Mouse (Mus musculus) CH12.LX (cell line): ENCODE measurements around the gene Snu13. TPM values are rescaled to one million over a fixed set of nuclear protein-coding genes. Genes with fewer than 3 reads are reported as not detected.

ENCODE experiments used
- DNase-seq: peaks from one replicate; pipeline ENCODE4 v3.0.0-alpha.2; 2013; ENCODE audit errors: extremely low read depth
- H3K27ac ChIP-seq: 2 replicates; pipeline ENCODE4 v1.5.1; 2012; ENCODE audit warnings: low read depth, mild to moderate bottlenecking, control low read depth, moderate library complexity; ENCODE audit not compliant: insufficient read depth
- H3K27me3 ChIP-seq: replicated peaks from 2 replicates; pipeline ENCODE3; 2012; ENCODE audit warnings: inconsistent platforms
- H3K36me3 ChIP-seq, 2 experiments: replicated peaks in 1 of 2; 2 replicates each; pipeline versions ENCODE3 to v1.6.1; 2012; ENCODE audit warnings: inconsistent platforms in 1 of 2, low read length in 1 of 2, mild to moderate bottlenecking in 1 of 2, mixed read lengths in 1 of 2, moderate library complexity in 1 of 2; ENCODE audit not compliant: control insufficient read depth in 1 of 2, insufficient read depth in 1 of 2
- H3K4me1 ChIP-seq, 2 experiments: 2 replicates each; pipeline ENCODE4 v1.6.1; 2012; ENCODE audit warnings: inconsistent platforms in 1 of 2, moderate library complexity in 1 of 2; ENCODE audit not compliant: insufficient read depth in 2 of 2, control insufficient read depth in 1 of 2
- H3K4me2 ChIP-seq: 2 replicates; pipeline ENCODE4 v1.6.1; 2012; ENCODE audit warnings: low read depth, mild to moderate bottlenecking, control low read depth; ENCODE audit not compliant: poor library complexity, insufficient read depth, severe bottlenecking
- H3K4me3 ChIP-seq, 3 experiments: fragments of 150-350 bp in 1 of 3; sonication (generic) in 1 of 3; replicated peaks in 1 of 3; 2 replicates each; pipeline versions ENCODE3 to v1.5.1; 2011 to 2012; ENCODE audit warnings: low read depth in 2 of 3, low read length in 2 of 3, mild to moderate bottlenecking in 2 of 3, moderate library complexity in 2 of 3, control low read depth in 1 of 3, improper control_type of control experiment in 1 of 3, inconsistent platforms in 1 of 3, mixed read lengths in 1 of 3; ENCODE audit not compliant: poor library complexity in 1 of 3
- H3K79me2 ChIP-seq: replicated peaks from 2 replicates; pipeline ENCODE4 v1.6.1; 2012; ENCODE audit warnings: mild to moderate bottlenecking, moderate library complexity; ENCODE audit not compliant: control insufficient read depth, poor library complexity, insufficient read depth, severe bottlenecking; ENCODE audit errors: extremely low read depth
- H3K9ac ChIP-seq: 2 replicates; pipeline ENCODE4 v1.6.1; 2012; ENCODE audit warnings: low read depth, mild to moderate bottlenecking, control low read depth, moderate library complexity; ENCODE audit not compliant: insufficient read depth
- H3K9me3 ChIP-seq: replicated peaks from 2 replicates; pipeline ENCODE3; 2012; ENCODE audit warnings: low read length, inconsistent platforms, mixed read lengths
- BHLHE40 ChIP-seq: IDR thresholded peaks from 2 replicates; pipeline ENCODE4 v1.6.1; 2011; ENCODE audit warnings: mild to moderate bottlenecking, low read depth, low read length, improper control_type of control experiment
- CHD1 ChIP-seq: IDR thresholded peaks from 2 replicates; pipeline ENCODE4 v1.6.1; 2012; ENCODE audit warnings: low read depth, low read length, improper control_type of control experiment, inconsistent platforms
- CHD2 ChIP-seq: IDR thresholded peaks from 2 replicates; pipeline ENCODE4 v1.6.1; 2011; ENCODE audit warnings: low read length, improper control_type of control experiment
- CTCF ChIP-seq, 2 experiments: IDR thresholded peaks in 1 of 2; conservative IDR thresholded peaks in 1 of 2; 2 replicates each; pipeline ENCODE4 v1.5.1; 2011 to 2012; ENCODE audit warnings: low read depth in 2 of 2, low read length in 2 of 2, improper control_type of control experiment in 1 of 2, inconsistent platforms in 1 of 2, mild to moderate bottlenecking in 1 of 2, moderate library complexity in 1 of 2
- GABPA ChIP-seq: IDR thresholded peaks from 2 replicates; pipeline ENCODE4 v1.6.1; 2012; ENCODE audit warnings: low read depth, low read length, improper control_type of control experiment, inconsistent platforms; ENCODE audit not compliant: insufficient replicate concordance
- IRF4 ChIP-seq: IDR thresholded peaks from 2 replicates; pipeline ENCODE4 v1.6.1; 2014; ENCODE audit warnings: low read depth, mild to moderate bottlenecking, inconsistent platforms, low read length, improper control_type of control experiment
- JUND ChIP-seq: conservative IDR thresholded peaks from 2 replicates; pipeline ENCODE4 v1.6.1; 2011; ENCODE audit warnings: low read depth, low read length, improper control_type of control experiment
- KAT2A ChIP-seq: IDR thresholded peaks from 2 replicates; pipeline ENCODE4 v1.6.1; 2012; ENCODE audit warnings: low read length, improper control_type of control experiment, inconsistent platforms; ENCODE audit not compliant: insufficient replicate concordance
- MAX ChIP-seq: IDR thresholded peaks from 2 replicates; pipeline ENCODE4 v1.6.1; 2011; ENCODE audit warnings: low read length, improper control_type of control experiment
- MEF2A ChIP-seq: IDR thresholded peaks from 2 replicates; pipeline ENCODE4 v1.6.1; 2014; ENCODE audit warnings: low read depth, mild to moderate bottlenecking, inconsistent platforms, low read length, improper control_type of control experiment, borderline replicate concordance
- NELFE ChIP-seq: IDR thresholded peaks from 2 replicates; pipeline ENCODE4 v1.6.1; 2011; ENCODE audit warnings: low read depth, low read length, improper control_type of control experiment
- NRF1 ChIP-seq: IDR thresholded peaks from 2 replicates; pipeline ENCODE4 v1.6.1; 2014; ENCODE audit warnings: low read depth, mild to moderate bottlenecking, inconsistent platforms, low read length, improper control_type of control experiment, moderate library complexity
- PAX5 ChIP-seq: IDR thresholded peaks from 2 replicates; pipeline ENCODE4 v1.6.1; 2012; ENCODE audit warnings: low read length, inconsistent platforms, mixed read lengths
- POLR2A ChIP-seq: IDR thresholded peaks from 2 replicates; pipeline ENCODE4 v1.6.1; 2011; ENCODE audit warnings: low read depth, mild to moderate bottlenecking, improper control_type of control experiment, low read length
- POLR2AphosphoS2 ChIP-seq: IDR thresholded peaks from 2 replicates; pipeline ENCODE4 v1.6.1; 2011; ENCODE audit warnings: low read depth, low read length, improper control_type of control experiment
- RAD21 ChIP-seq: IDR thresholded peaks from 2 replicates; pipeline ENCODE4 v1.6.1; 2011; ENCODE audit warnings: low read depth, mild to moderate bottlenecking, low read length, improper control_type of control experiment, moderate library complexity
- SIN3A ChIP-seq: IDR thresholded peaks from 2 replicates; pipeline ENCODE4 v1.6.1; 2012; ENCODE audit warnings: low read length, improper control_type of control experiment, inconsistent platforms
- SMC3 ChIP-seq: IDR thresholded peaks from 2 replicates; pipeline ENCODE4 v1.6.1; 2011; ENCODE audit warnings: low read depth, low read length, improper control_type of control experiment
- TBP ChIP-seq: conservative IDR thresholded peaks from 2 replicates; pipeline ENCODE4 v1.6.1; 2011; ENCODE audit warnings: low read depth, low read length, improper control_type of control experiment
- TCF12 ChIP-seq: IDR thresholded peaks from 2 replicates; pipeline ENCODE4 v1.6.1; 2014; ENCODE audit warnings: low read depth, mild to moderate bottlenecking, inconsistent platforms, low read length, improper control_type of control experiment
- UBTF ChIP-seq: IDR thresholded peaks from 2 replicates; pipeline ENCODE4 v1.6.1; 2012; ENCODE audit warnings: low read depth, mild to moderate bottlenecking, inconsistent platforms, low read length, improper control_type of control experiment, moderate library complexity
- USF1 ChIP-seq: IDR thresholded peaks from 2 replicates; pipeline ENCODE4 v1.6.1; 2014; ENCODE audit warnings: low read depth, mild to moderate bottlenecking, inconsistent platforms, low read length, improper control_type of control experiment
- USF2 ChIP-seq: conservative IDR thresholded peaks from 2 replicates; pipeline ENCODE4 v1.6.1; 2011; ENCODE audit warnings: low read depth, low read length, improper control_type of control experiment
- ZC3H11A ChIP-seq: IDR thresholded peaks from 2 replicates; pipeline ENCODE4 v1.6.1; 2012; ENCODE audit warnings: low read depth, mild to moderate bottlenecking, inconsistent platforms, low read length, improper control_type of control experiment
- ZNF384 ChIP-seq: IDR thresholded peaks from 2 replicates; pipeline ENCODE4 v1.6.1; 2012; ENCODE audit warnings: low read depth, low read length, improper control_type of control experiment, inconsistent platforms
- dilution Hi-C: fragments of 300-500 bp; cut with MboI; formaldehyde crosslinking; loops from 2 replicates; pipeline ENCODE4 v1.14.3; 2020; ENCODE audit warnings: low sequenced_read_pairs; ENCODE audit not compliant: extremely low pct_unique_long_range_greater_than_20kb, extremely low pct_ligation_motif_present
- in situ Hi-C: fragments of 300-500 bp; cut with MboI; formaldehyde crosslinking; loops from 3 replicates; pipeline ENCODE4 v1.14.3; 2019; ENCODE audit warnings: low sequenced_read_pairs, low pct_ligation_motif_present, low pct_unique_long_range_greater_than_20kb, mixed read lengths
- polyA plus RNA-seq: library from polyadenylated mRNA; unstranded; fragments of >175 nt; gene quantifications from 2 replicates; pipeline ENCODE4 v1.2.1, GENCODE M21; 2012; ENCODE audit warnings: low read depth; ENCODE audit not compliant: insufficient read length
- total RNA-seq, 2 experiments: library from RNA; depleted of rRNA; stranded (reverse); fragments of 300-350 nt in 1 of 2; fragments of >200 nt in 1 of 2; gene quantifications; 2 replicates each; pipeline ENCODE4 v1.2.3; 2012 to 2014

Snu13 gene
- total and polyA plus RNA-seq, 3 experiments = 167 to 558 (median 433) TPM

- Histone ChIP-seq H3K4me3 (no peak overlapping the region), H3K9ac (no peak overlapping the region), H3K79me2 (no peaks in the 10 kb centered on the region), H3K4me2 (no peak overlapping the region), H3K27ac (no peak overlapping the region), H3K4me1 (no peaks in the 10 kb centered on the region), H3K27me3 (peaks cover 8% of the 10 kb centered on the region), H3K36me3 (no peaks in the 10 kb centered on the region), H3K9me3 (no peaks in the 10 kb centered on the region)
- in situ Hi-C loops = no loop called here
- DNase-seq = no peak
- dilution Hi-C loops = no loop called here
- TF ChIP-seq CHD1 (no peak), JUND (no peak), TCF12 (no peak), BHLHE40 (no peak)
These were observed 24.5 kb upstream of the Snu13 start for GRCm38 (mm10) chr15:82071816-82072469.

- in situ Hi-C loops (loop anchor here (10.0 kb wide), 1 partner anchor 175 kb away; the partner anchor contains the start of gene Cenpm), dilution Hi-C loops (no loop called here)
- Histone ChIP-seq H3K36me3 (no peaks in the 10 kb centered on the region), H3K4me2 (no peak within 1 kb of the TSS), H3K9ac (no peak within 1 kb of the TSS), H3K4me3 (no peak within 1 kb of the TSS), H3K27me3 (peaks cover 10% of the 10 kb centered on the region), H3K79me2 (no peaks in the 10 kb centered on the region), H3K4me1 (no peaks in the 10 kb centered on the region), H3K27ac (no peak within 1 kb of the TSS), H3K9me3 (no peaks in the 10 kb centered on the region)
- TF ChIP-seq POLR2AphosphoS2 (no peak), SIN3A (no peak), IRF4 (no peak), USF2 (no peak), GABPA (no peak), RAD21 (no peak), ZNF384 (no peak)
- DNase-seq = no peak
These were observed 22.5 kb upstream of the Snu13 start, which contains the start of gene Mei1 for GRCm38 (mm10) chr15:82069898-82070297. Mei1 (plus strand) TSS chr15:82069996.

GRCm38 (mm10) chr15:82065511-82065910, 18.1 kb upstream of the Snu13 start:
- Histone ChIP-seq H3K27ac (no peak overlapping the region), H3K4me1 (peaks cover 0 to 7% of the 10 kb centered on the region in 2 experiments; a peak in 2 of 4 replicates), H3K79me2 (no peaks in the 10 kb centered on the region), H3K4me3 (no peak overlapping the region), H3K9me3 (no peaks in the 10 kb centered on the region), H3K9ac (no peak overlapping the region), H3K27me3 (peaks cover 45% of the 10 kb centered on the region), H3K36me3 (no peaks in the 10 kb centered on the region), H3K4me2 (no peak overlapping the region)
- DNase-seq = peak; percentile 69
- in situ Hi-C loops = loop anchor here (10.0 kb wide), 1 partner anchor 179 kb away; the partner anchor contains the start of gene Cenpm
- dilution Hi-C loops = no loop called here
- no peak for TF ChIP-seq PAX5
- TF ChIP-seq ZC3H11A = peak; percentile 31
- no peak for TF ChIP-seq GABPA
- TF ChIP-seq USF1 = no peak
- TF ChIP-seq UBTF = no peak
- no peak for TF ChIP-seq IRF4
- TF ChIP-seq CHD2 = no peak
- TF ChIP-seq POLR2AphosphoS2 = no peak
- TF ChIP-seq CHD1 = no peak
- no peak for TF ChIP-seq USF2
- no peak for TF ChIP-seq NRF1
- no peak for TF ChIP-seq POLR2A
- peak; percentile 74 for TF ChIP-seq RAD21
- peak; percentile 45 to 84 for TF ChIP-seq CTCF (conservative IDR thresholded peaks at IDR 0.05 in 1 of 2, IDR thresholded peaks at IDR 0.05 in 1 of 2; ENCODE audit: low read depth in 2 of 2, low read length in 2 of 2)
- no peak for TF ChIP-seq ZNF384
- no peak for TF ChIP-seq KAT2A
- TF ChIP-seq NELFE = no peak
- TF ChIP-seq MAX = no peak
- TF ChIP-seq TBP = no peak
- peak; percentile 73 for TF ChIP-seq SMC3
- no peak for TF ChIP-seq SIN3A
- no peak for TF ChIP-seq MEF2A
- no peak for TF ChIP-seq TCF12
